Mouse (Mus musculus): ENCODE measurements at regions not wholly inside any gene's neighbourhood (a gene's known extent, or its start where the extent isn't known, plus 50 kb on each side); places are given as distances from the start of the nearest gene placed in this dataset.

DNA sequence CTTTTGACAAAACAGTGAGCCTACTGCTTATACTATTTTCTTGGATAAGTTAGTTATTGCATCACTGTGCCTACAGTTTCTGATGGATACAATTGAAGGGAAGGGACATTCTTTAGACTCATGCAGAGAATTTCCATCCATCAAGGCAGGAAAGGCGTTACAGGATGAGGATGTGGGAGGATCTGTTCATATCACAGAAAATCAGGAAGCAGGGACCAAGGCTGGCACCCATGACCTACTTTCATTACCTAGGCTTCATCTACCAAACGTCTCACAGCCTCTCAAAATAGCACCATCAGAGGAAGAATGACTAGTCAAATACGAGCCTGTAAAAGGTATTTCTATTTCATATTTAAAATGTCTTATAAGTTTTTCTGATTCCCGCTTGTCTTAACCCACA lies 56.4 kb downstream of the Fam181b start:
- H3K27ac ChIP-seq: peak overlapping the region; percentile 68
- DNase-seq: no peak
- no peaks in the 10 kb centered on the region for H3K4me1 ChIP-seq (ENCODE audit: control insufficient read depth, insufficient read depth, low read length)
- TF ChIP-seq POLR2A (IDR thresholded peaks at IDR 0.05; ENCODE audit: insufficient read depth, low read depth, low read length) (peak; percentile 33; the same call in 1 of the 2 replicates), EP300 (IDR thresholded peaks at IDR 0.05; ENCODE audit: insufficient read depth, low read depth, low read length) (peak; percentile 63; the same call in 1 of the 2 replicates), CTCF (IDR thresholded peaks at IDR 0.05) (no peak)
- 0 out of 2 replicates have a peak overlapping the region, but pooled peaks have one; percentile 1 for H3K4me3 ChIP-seq
- no peaks in the 10 kb centered on the region; the same call in 1 of the 2 replicates for H3K36me3 ChIP-seq (ENCODE audit: control insufficient read depth, insufficient read depth, low read length)
- H3K27me3 ChIP-seq (ENCODE audit: control insufficient read depth, insufficient read depth, low read length): no peaks in the 10 kb centered on the region
- H3K79me2 ChIP-seq (replicated peaks; ENCODE audit: control insufficient read depth, insufficient read depth, low read length): no peaks in the 10 kb centered on the region
- WGBS: 25% methylated on average over 4 of the region's 4 CpGs
- intact Hi-C loops (cut with DNase I): no loop called here
- no peak overlapping the region for H3K9ac ChIP-seq (ENCODE audit: low read depth, low read length)

DNA sequence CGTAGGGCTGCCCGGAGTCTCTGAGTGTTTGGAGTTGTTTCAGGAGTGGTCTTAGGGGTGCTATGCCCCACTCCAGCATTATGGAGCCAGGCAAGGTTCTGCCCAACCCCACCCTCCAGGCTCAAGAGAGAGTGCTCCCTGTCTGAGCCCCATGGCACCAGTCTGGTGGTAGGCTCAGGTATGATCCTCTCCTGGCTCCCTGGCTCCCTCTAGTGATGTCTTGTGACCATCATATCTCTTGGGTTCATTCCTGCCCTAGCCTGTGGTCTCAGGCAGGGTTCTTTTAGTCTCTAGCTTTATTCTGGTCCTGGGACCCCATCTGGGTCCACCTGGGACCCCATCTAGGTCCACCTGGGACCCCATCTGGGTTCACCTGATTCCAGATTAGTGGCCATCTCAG lies 67.7 kb downstream of the Fam181b start:
- Histone ChIP-seq H3K4me3 (no peak overlapping the region), H3K9ac (ENCODE audit: low read depth, low read length) (no peak overlapping the region), H3K27me3 (ENCODE audit: control insufficient read depth, insufficient read depth, low read length) (no peaks in the 10 kb centered on the region), H3K79me2 (replicated peaks; ENCODE audit: control insufficient read depth, insufficient read depth, low read length) (no peaks in the 10 kb centered on the region), H3K27ac (no peak overlapping the region), H3K4me1 (ENCODE audit: control insufficient read depth, insufficient read depth, low read length) (no peaks in the 10 kb centered on the region), H3K36me3 (ENCODE audit: control insufficient read depth, insufficient read depth, low read length) (no peaks in the 10 kb centered on the region)
- no peak for DNase-seq
- WGBS: 98% methylated on average over 2 of the region's 2 CpGs
- intact Hi-C loops (cut with DNase I): no loop called here
- no peak for TF ChIP-seq EP300 (IDR thresholded peaks at IDR 0.05; ENCODE audit: insufficient read depth, low read depth, low read length)
- TF ChIP-seq CTCF (IDR thresholded peaks at IDR 0.05): peak; percentile 63
- TF ChIP-seq POLR2A (IDR thresholded peaks at IDR 0.05; ENCODE audit: insufficient read depth, low read depth, low read length): no peak

DNA sequence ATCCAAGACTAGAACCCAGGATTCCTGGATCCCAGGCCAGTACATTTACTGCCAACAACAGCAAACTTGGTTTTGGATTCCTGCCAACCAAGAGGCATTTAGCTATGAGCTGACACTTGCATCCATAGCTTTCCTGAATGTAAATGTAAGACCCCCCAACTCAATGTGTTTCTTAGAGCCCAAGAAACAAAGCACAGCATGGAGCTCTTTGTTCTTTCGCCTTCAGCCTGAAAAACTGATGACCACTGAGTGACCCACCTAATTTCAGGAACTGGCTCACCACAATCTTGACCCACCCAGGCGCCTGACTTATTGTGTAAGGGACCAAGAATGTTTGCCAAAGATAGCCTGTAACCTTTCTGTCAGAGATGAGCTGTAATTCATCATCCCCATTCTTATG lies 71.7 kb downstream of the Fam181b start:
- no peak for DNase-seq
- no peaks in the 10 kb centered on the region for H3K27me3 ChIP-seq (ENCODE audit: control insufficient read depth, insufficient read depth, low read length)
- H3K79me2 ChIP-seq (replicated peaks; ENCODE audit: control insufficient read depth, insufficient read depth, low read length): no peaks in the 10 kb centered on the region
- H3K9ac ChIP-seq (ENCODE audit: low read depth, low read length): no peak overlapping the region
- intact Hi-C loops (cut with DNase I): no loop called here
- no peak for TF ChIP-seq CTCF (IDR thresholded peaks at IDR 0.05)
- TF ChIP-seq EP300 (IDR thresholded peaks at IDR 0.05; ENCODE audit: insufficient read depth, low read depth, low read length): no peak
- no peak overlapping the region for H3K4me3 ChIP-seq
- no peaks in the 10 kb centered on the region for H3K36me3 ChIP-seq (ENCODE audit: control insufficient read depth, insufficient read depth, low read length)
- H3K27ac ChIP-seq: no peak overlapping the region
- H3K4me1 ChIP-seq (ENCODE audit: control insufficient read depth, insufficient read depth, low read length): no peaks in the 10 kb centered on the region
- WGBS: 32% methylated on average over 2 of the region's 2 CpGs

DNA sequence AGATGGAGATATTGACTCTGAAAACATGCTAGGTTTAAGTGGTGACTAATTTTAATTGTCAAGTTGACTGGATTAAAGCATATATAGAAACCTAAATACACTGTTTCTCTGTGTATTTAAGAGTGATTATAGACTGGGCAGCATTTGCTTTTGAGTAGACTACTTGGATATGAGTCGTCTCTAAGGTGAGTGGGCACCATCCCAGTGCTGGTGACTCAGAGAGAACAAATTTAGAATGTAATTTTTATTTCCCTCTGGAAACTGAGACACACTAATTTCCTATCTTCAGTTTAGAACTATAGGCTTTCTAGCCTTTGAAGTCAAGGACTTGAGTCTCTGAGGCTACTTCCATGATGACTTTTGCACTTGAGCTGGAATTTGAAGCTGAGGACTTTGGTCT lies 117.4 kb downstream of the Fam181b start:
- no peaks in the 10 kb centered on the region for H3K36me3 ChIP-seq (ENCODE audit: control insufficient read depth, insufficient read depth, low read length)
- WGBS: 53% methylated on average over 1 of the region's 1 CpGs
- no peak overlapping the region for H3K4me3 ChIP-seq
- no peak for TF ChIP-seq EP300 (IDR thresholded peaks at IDR 0.05; ENCODE audit: insufficient read depth, low read depth, low read length)
- no peak for TF ChIP-seq POLR2A (IDR thresholded peaks at IDR 0.05; ENCODE audit: insufficient read depth, low read depth, low read length)
- no peak for TF ChIP-seq CTCF (IDR thresholded peaks at IDR 0.05)
- H3K4me1 ChIP-seq (ENCODE audit: control insufficient read depth, insufficient read depth, low read length): no peaks in the 10 kb centered on the region
- no peak overlapping the region for H3K27ac ChIP-seq
- intact Hi-C loops (cut with DNase I): no loop called here
- H3K27me3 ChIP-seq (ENCODE audit: control insufficient read depth, insufficient read depth, low read length): no peaks in the 10 kb centered on the region
- no peak for DNase-seq
- H3K79me2 ChIP-seq (replicated peaks; ENCODE audit: control insufficient read depth, insufficient read depth, low read length): no peaks in the 10 kb centered on the region
- no peak overlapping the region for H3K9ac ChIP-seq (ENCODE audit: low read depth, low read length)
